Mouse (Mus musculus) forebrain, embryonic 10.5 days (tissue): ENCODE data around the gene Sema3c. TPM values are rescaled to one million over a fixed set of nuclear protein-coding genes. Genes with fewer than 3 reads are reported as not detected.

Experiments used
- DNase-seq: peaks from one replicate; pipeline ENCODE4 v3.0.0-alpha.2; 2017; ENCODE audit warnings: low spot score; ENCODE audit errors: extremely low spot score
- H3K27ac ChIP-seq: fragments of 300-500 bp; sonication (generic); 2 replicates; pipeline ENCODE4 v1.5.1; 2016; ENCODE audit warnings: mild to moderate bottlenecking
- H3K27me3 ChIP-seq: fragments of 300-500 bp; sonication (generic); 2 replicates; pipeline ENCODE4 v1.6.1; 2016; ENCODE audit warnings: mild to moderate bottlenecking; ENCODE audit not compliant: poor library complexity, severe bottlenecking
- H3K36me3 ChIP-seq: fragments of 300-500 bp; sonication (generic); replicated peaks from 2 replicates; pipeline ENCODE4 v1.6.1; 2016; ENCODE audit warnings: mild to moderate bottlenecking, moderate library complexity
- H3K4me1 ChIP-seq: fragments of 300-500 bp; sonication (generic); 2 replicates; pipeline ENCODE4 v1.6.1; 2016
- H3K4me3 ChIP-seq: fragments of 300-500 bp; sonication (generic); 2 replicates; pipeline ENCODE4 v1.5.1; 2016; ENCODE audit warnings: mild to moderate bottlenecking, moderate library complexity
- H3K9me3 ChIP-seq: fragments of 300-500 bp; sonication (generic); 2 replicates; pipeline ENCODE4 v1.6.1; 2016; ENCODE audit warnings: mild to moderate bottlenecking, moderate library complexity
- WGBS: fragments of 180-500 bp; shearing (Covaris S2); methylation state at CpG from one replicate; pipeline ENCODE4 v1.1.7; 2016; 5-methylcytosine and 5-hydroxymethylcytosine counted together
- polyA plus RNA-seq: library from polyadenylated mRNA; unstranded; fragments of >200 nt; fragmentation: Nextera tagmentation; extraction: Ambion mirVana; gene quantifications from 2 replicates; pipeline ENCODE4 v1.2.1, GENCODE M21; 2016

The Sema3c gene
- polyA plus RNA-seq, 1 experiment from 2014 or later: 6.7 TPM

DNA sequence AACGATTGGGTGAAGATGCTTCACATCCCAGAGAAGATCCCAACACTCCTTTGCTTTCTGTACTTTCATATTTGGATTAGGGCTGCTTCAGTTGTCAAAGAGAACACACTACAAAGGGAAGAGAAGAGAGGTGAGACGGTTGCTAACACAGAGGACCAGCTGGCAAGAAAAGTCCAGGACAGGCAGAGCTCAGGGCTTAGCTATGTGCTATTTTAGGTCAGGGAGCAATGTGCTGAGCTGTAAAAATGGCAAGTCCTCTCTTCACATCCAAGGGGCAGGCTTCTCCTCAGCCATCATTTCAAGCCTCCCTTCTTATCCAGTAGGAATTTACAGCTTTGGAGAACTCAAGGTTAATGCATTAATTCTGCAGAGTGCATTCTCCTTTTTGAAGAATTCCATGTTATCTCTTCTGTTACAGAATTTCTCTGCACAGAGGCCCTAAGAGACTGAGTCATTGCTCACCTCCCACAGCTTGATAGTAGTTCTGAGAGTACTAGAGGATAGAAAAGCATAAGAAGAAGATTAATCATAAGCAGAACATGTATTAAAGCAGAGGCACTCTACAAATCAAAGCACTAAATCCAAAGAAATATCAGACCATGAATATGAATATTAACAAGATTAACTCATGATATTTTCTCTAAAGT is 10.3 kb downstream of the Sema3c start:
- H3K9me3 ChIP-seq: no peaks in the 10 kb centered on the region
- WGBS: 81% methylated on average over 2 of the region's 2 CpGs

DNA sequence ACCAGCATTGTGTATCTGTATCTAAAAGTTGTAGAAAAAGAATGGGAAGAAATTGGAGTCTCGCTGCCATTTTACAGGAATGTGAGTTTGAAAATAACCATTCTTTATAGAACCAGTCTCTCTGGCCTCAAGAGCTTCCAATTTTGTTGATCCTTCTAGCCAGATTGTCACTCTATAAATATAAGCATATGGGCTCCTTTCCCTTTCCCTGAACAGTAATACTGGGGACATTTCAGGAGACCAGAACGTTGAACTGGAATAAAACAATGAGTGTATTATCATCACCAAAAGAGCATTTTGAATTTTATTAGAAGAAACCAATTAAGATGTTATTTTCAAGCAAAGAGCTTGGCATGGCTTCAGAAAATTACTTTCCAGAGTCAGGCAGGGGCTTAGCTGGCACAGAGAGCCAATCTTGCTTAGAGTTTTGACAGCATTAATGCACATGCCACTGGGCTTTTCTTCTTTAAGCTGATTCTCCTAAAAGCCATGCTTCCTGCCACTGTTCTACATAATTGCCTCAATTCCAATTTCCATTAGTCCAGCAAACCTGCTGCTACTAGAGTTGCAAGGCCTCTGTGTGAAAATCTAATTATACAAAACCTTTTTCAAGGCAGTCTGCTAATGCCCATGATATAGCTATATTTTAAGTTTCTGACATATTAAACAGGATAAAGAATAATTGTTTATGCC is 12.6 kb downstream of the Sema3c start:
- Histone ChIP-seq H3K27ac (no peak overlapping the region), H3K9me3 (no peaks in the 10 kb centered on the region), H3K4me1 (peaks cover 19% of the 10 kb centered on the region), H3K4me3 (no peak overlapping the region), H3K36me3 (no peaks in the 10 kb centered on the region), H3K27me3 (peaks cover 12% of the 10 kb centered on the region; the same call in 1 of the 2 replicates)
- DNase-seq: no peak
- 68% methylated on average over 2 of the region's 2 CpGs for WGBS

More for the DNA sequence above, 10.3 kb downstream of the Sema3c start:
- Histone ChIP-seq H3K27me3 (peaks cover 12% of the 10 kb centered on the region; the same call in 1 of the 2 replicates), H3K4me3 (no peak overlapping the region), H3K4me1 (peaks cover 21% of the 10 kb centered on the region), H3K27ac (no peak overlapping the region), H3K36me3 (no peaks in the 10 kb centered on the region)
- DNase-seq: no peak

DNA sequence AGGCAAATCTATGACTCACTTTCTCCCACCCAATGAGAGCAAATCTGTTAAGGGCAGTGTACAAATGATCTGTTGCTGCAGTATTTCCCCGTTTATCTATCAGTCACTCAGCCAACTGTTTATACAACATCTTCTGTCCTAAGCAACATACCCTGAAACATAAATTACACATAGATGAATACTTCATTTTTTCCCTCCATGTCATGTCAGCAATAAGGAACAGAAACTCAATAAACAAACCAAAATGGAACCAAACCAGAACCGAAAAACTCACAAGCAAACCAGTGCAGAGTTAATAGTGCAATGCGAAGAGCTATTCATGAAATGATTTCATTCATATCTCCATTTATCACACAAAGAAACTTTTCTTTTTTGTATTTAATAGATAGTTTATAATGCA is 17.8 kb downstream of the Sema3c start:
- WGBS: 98% methylated on average over 3 of the region's 3 CpGs
- peaks cover 2% of the 10 kb centered on the region for H3K4me1 ChIP-seq
- no peaks in the 10 kb centered on the region for H3K27me3 ChIP-seq
- DNase-seq: no peak
- no peaks in the 10 kb centered on the region for H3K36me3 ChIP-seq
- H3K27ac ChIP-seq: no peak overlapping the region
- no peaks in the 10 kb centered on the region for H3K9me3 ChIP-seq
- H3K4me3 ChIP-seq: no peak overlapping the region

DNA sequence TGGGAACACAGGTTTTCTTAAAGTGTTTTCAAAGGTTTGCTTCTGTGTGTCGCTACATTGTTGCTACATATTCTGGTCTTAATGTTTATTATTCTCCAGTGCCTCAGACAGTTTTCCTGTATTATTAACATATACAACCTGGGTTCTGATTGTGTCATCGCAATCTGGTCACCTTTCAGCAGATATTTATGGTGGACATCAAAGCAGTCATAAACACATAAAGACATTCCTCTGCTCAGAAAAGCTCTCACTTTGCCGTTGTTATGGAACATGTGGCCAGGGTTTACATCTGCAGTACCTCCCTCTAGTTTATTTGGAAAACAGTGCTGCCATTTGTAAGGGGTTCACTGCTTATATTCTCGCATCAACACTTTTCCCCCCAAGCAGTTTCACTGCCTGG is 27.6 kb downstream of the Sema3c start:
- Histone ChIP-seq H3K27ac (no peak overlapping the region), H3K4me1 (no peaks in the 10 kb centered on the region), H3K4me3 (no peak overlapping the region), H3K27me3 (no peaks in the 10 kb centered on the region), H3K36me3 (no peaks in the 10 kb centered on the region), H3K9me3 (no peaks in the 10 kb centered on the region)
- WGBS: 88% methylated on average over 4 of the region's 4 CpGs
- no peak for DNase-seq

DNA sequence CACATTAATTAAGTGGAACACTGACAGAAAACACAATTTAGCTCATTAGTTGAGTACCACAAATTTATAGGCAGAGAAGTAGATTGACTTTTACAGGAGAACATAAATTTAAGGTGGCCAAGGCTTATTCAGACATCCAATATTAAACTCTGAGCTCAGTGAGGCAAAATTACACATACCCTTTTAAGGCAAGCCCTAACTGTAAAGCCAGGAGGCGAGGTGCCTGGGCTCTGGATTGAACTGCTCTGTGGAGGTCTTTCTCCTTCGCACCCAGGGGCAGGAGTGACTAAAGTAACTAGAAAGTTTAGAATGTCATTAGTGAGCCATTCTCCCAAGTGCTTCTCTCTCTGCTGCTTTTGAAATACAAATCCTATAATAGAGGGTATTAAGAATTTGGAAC is 46.5 kb downstream of the Sema3c start:
- Histone ChIP-seq H3K9me3 (no peaks in the 10 kb centered on the region), H3K27ac (no peak overlapping the region), H3K36me3 (no peaks in the 10 kb centered on the region), H3K4me3 (no peak overlapping the region), H3K4me1 (no peaks in the 10 kb centered on the region), H3K27me3 (no peaks in the 10 kb centered on the region)
- DNase-seq: no peak
- WGBS: 84% methylated on average over 2 of the region's 2 CpGs

DNA sequence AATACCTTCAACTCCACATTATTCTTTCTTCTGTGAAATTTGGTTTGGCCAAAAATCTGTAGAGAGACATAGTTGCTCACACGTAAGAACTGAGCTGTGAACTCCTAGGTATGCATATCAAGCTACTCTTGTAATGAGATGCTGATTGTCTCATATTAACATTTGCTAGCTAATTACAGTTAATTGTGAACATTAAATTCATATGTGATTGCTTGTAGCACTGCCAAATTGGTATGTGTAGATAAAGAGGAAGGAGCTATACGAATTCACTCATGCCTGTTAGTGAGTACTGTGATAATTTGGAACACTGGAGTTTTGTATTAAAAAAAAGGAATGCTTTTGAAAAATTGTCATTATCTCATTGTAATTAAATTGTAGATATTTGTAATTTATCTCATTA is 48.5 kb downstream of the Sema3c start:
- Histone ChIP-seq H3K4me1 (no peaks in the 10 kb centered on the region), H3K9me3 (no peaks in the 10 kb centered on the region), H3K4me3 (no peak overlapping the region), H3K27me3 (no peaks in the 10 kb centered on the region), H3K27ac (no peak overlapping the region), H3K36me3 (no peaks in the 10 kb centered on the region)
- WGBS: 94% methylated on average over 2 of the region's 2 CpGs
- DNase-seq: no peak

DNA sequence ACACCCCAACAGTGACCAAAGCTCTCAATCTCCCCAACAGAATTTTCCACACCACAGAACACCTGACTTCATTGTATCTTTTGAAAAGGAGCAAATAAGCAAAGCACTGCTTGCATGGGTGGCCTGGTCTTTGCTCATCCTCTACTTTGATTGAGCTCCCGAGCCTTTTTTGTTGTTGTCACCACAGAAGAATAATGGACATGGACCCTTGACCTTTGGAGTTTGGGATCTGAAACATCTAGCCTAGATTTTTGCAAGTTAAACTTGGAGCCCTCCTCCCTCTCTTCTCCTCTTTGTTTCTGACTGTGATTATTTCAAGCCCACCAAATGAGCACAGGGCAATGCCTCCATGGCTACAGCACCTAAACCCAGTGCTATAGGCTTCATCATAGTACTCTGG is 54.5 kb downstream of the Sema3c start:
- Histone ChIP-seq H3K4me1 (no peaks in the 10 kb centered on the region), H3K27me3 (no peaks in the 10 kb centered on the region), H3K9me3 (no peaks in the 10 kb centered on the region), H3K27ac (no peak overlapping the region), H3K4me3 (no peak overlapping the region), H3K36me3 (no peaks in the 10 kb centered on the region)
- no peak for DNase-seq
- 22% methylated on average over 1 of the region's 1 CpGs for WGBS

DNA sequence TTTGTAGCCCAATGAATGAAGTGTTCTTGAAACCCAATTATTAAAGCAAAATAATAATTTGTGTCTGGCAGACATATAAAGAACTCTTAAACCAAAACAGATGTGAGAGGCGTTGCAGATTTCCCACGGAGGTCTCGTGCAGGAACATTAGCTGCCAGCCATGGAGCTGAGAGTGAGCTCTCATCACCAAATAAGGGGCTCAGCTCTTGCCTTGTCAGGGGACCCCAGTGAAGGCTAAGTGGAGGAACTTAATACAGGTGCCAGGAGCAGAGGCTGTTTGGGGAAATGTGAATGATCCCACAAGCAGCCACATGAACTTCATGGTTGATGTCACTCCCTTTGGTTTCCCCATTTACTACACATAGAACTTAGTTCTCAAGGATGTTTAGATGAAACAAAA is 55.5 kb downstream of the Sema3c start:
- WGBS: 75% methylated on average over 3 of the region's 3 CpGs
- no peaks in the 10 kb centered on the region for H3K36me3 ChIP-seq
- no peaks in the 10 kb centered on the region for H3K27me3 ChIP-seq
- no peak overlapping the region for H3K27ac ChIP-seq
- DNase-seq: no peak
- H3K4me1 ChIP-seq: peaks cover 6% of the 10 kb centered on the region
- no peaks in the 10 kb centered on the region for H3K9me3 ChIP-seq
- no peak overlapping the region for H3K4me3 ChIP-seq

DNA sequence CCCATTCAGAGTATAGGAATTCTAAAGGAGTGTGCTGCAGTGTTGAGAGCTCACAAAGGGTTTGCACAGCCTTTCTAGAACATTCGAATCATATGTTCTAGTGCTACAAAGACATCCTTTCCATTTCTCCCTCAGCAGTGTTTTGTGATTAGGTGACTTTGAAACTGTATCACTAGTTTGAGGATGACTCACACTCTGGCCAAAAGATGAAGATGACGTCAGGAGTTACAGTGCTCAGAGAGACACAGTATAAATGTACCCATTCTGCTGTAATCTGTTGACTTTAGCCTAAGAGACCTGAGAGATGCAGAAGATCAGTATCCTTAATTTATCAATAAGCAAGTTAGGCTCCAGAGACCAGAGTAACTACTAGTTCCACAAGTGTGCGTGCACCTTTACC is 65.4 kb downstream of the Sema3c start:
- no peaks in the 10 kb centered on the region for H3K27me3 ChIP-seq
- no peaks in the 10 kb centered on the region for H3K36me3 ChIP-seq
- H3K9me3 ChIP-seq: no peaks in the 10 kb centered on the region
- 89% methylated on average over 3 of the region's 3 CpGs for WGBS
- no peak overlapping the region for H3K27ac ChIP-seq
- no peak overlapping the region for H3K4me3 ChIP-seq
- DNase-seq: no peak
- H3K4me1 ChIP-seq: no peaks in the 10 kb centered on the region; the same call in 1 of the 2 replicates

DNA sequence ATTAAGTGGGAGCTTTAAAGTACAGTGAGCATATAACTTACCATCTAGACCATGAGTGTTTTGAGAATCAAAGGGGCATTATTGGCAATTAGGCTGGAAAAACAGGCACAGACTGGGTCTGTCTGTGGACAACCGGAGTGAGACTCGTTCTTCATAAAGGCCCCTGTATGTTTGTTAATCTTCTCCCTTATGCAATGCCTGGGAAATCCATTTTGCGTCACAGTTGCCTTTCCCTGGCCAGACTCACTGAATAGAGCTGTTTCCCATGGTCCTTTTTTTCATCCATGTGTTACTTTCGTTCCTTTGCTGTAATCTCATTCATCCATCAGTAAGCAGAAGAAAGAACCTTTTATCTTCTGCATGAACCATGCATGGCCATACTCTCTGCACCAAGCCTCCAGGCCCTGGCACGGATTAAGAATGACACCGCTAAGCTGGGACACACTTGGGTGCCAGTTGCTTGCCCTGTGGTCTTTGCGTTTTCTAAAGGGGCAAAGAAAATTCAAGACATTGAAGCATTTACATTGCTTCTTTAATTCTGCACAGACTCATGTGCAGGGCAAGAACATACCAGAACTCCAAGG is 73.7 kb downstream of the Sema3c start:
- DNase-seq: no peak
- H3K27me3 ChIP-seq: no peaks in the 10 kb centered on the region
- H3K27ac ChIP-seq: no peak overlapping the region
- H3K4me1 ChIP-seq: peaks cover 8% of the 10 kb centered on the region
- H3K36me3 ChIP-seq: no peaks in the 10 kb centered on the region
- 65% methylated on average over 7 of the region's 7 CpGs for WGBS
- H3K4me3 ChIP-seq: no peak overlapping the region
- no peaks in the 10 kb centered on the region for H3K9me3 ChIP-seq

DNA sequence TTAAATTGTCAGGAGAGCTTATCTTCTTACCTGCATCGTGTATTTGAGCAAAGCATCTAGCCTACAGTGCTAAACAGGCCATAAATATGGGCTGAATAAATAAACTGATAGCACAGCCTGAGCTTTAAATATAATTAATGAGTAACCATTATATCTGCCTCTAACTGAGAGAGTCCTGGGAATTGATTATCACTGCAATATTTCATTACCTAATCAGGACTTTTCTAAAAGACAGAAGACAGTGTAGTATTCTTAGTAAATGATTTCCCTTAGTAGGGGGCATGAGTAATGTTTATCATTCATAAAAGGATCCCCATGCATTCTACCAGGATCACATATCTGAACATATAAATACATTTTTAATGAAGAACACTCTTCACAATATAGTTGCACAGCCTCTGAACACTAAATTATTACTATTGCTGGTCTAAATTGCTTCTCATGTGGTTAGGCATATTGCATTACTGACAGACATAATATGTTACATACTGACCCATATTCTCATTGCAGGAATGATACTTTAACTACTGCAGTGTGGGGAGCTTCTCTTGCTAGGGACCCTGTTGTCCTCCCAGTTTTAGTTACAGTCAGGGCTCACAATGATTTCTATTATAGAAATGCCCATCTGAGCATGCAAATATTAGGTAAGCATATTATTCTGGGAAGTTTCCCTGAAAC is 74.9 kb downstream of the Sema3c start:
- WGBS: 49% methylated on average over 1 of the region's 1 CpGs
- no peak for DNase-seq
- no peaks in the 10 kb centered on the region for H3K27me3 ChIP-seq
- H3K27ac ChIP-seq: no peak overlapping the region
- H3K4me3 ChIP-seq: no peak overlapping the region
- H3K36me3 ChIP-seq: no peaks in the 10 kb centered on the region
- H3K9me3 ChIP-seq: no peaks in the 10 kb centered on the region
- peaks cover 8% of the 10 kb centered on the region for H3K4me1 ChIP-seq

DNA sequence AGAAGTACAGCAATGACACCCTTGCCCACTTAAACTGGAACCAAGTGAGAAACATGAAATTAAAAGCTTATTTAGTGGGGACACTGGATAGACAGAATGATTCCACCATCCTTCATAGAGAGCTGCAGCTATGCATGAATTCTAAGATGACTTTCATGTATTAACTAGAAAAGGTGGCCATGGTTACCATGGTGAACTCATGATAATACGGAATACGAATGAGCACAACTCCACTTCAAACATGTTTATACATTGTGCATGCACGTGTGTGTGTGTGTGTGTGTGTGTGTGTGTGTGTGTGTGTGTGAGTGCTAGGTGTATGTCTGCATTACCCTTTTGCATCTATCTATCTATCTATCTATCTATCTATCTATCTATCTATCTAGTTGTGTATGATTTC is 87.1 kb downstream of the Sema3c start:
- Histone ChIP-seq H3K4me1 (no peaks in the 10 kb centered on the region), H3K9me3 (no peaks in the 10 kb centered on the region), H3K27me3 (no peaks in the 10 kb centered on the region), H3K4me3 (no peak overlapping the region), H3K27ac (no peak overlapping the region), H3K36me3 (no peaks in the 10 kb centered on the region)
- 70% methylated on average over 3 of the region's 3 CpGs for WGBS
- DNase-seq: no peak

DNA sequence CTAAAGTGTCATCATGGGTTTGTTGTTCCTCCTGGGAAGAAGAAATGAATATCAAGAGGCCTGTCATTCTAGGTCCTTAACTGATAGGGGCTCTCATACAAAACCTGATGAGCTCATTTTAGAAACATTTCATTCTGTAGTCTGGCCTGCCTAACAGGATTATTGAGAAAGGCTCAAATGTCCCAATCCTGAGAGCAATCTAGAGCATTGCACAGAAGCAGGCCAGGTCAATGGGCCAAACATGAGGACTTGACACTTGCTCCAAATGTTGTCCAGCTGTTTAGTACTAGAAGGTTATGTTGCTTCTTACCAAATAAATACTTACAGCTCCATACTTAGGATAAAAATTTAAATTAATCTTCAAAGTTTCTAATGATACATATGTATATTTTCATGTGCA is 97.3 kb downstream of the Sema3c start:
- Histone ChIP-seq H3K9me3 (no peaks in the 10 kb centered on the region), H3K36me3 (no peaks in the 10 kb centered on the region), H3K4me3 (no peak overlapping the region), H3K27ac (no peak overlapping the region), H3K4me1 (no peaks in the 10 kb centered on the region), H3K27me3 (no peaks in the 10 kb centered on the region)
- no peak for DNase-seq
